ENCODE assay signal across 12 mouse cellular contexts in genomic region chr10:128801981-128802495, GRCm38 (mm10). TPM values are rescaled to one million over a fixed set of nuclear protein-coding genes. Genes with fewer than 3 reads are reported as not detected.
DNase-seq lines count a peak whose midpoint lies in the region; ATAC-seq and TF ChIP-seq lines count a peak whose summit lies in the region.
"Had no signal": no experiment of that assay in that cellular context is flagged by ENCODE, and none has a peak within 500 bp of the region (broad histone marks: within the 10 kb centered on the region; RNA-seq: fewer than 3 reads in every experiment).

No protein-coding gene starts in this region.

- WGBS in heart, embryonic 11.5 days (ENCODE audit: insufficient replicate concordance), result 83% methylated on average over 16 of the region's 16 CpGs
- WGBS in lung, embryonic 14.5 days, result 87% methylated on average over 16 of the region's 16 CpGs
- 90% methylated on average over 16 of the region's 16 CpGs for WGBS in hindbrain, embryonic 15.5 days

- H3K9ac ChIP-seq in heart, embryonic 11.5 days (ENCODE audit: low read depth, low read length), result no peak overlapping the region
- H3K9ac ChIP-seq in lung, embryonic 14.5 days, result no peak overlapping the region; the same call in 1 of the 2 replicates
- H3K9ac ChIP-seq in ES-E14 (ENCODE audit: insufficient read depth, low read depth, low read length, poor library complexity, severe bottlenecking), result peak overlapping the region; percentile 7; the same call in 1 of the 2 replicates
- no peak overlapping the region for H3K9ac ChIP-seq in hindbrain, embryonic 15.5 days

- H3K36me3 ChIP-seq in heart, embryonic 11.5 days (ENCODE audit: control insufficient read depth, insufficient read depth, low read length), result no peaks in the 10 kb centered on the region
- peaks cover 31% of the 10 kb centered on the region for H3K36me3 ChIP-seq in lung, embryonic 14.5 days (ENCODE audit: insufficient read depth)
- H3K36me3 ChIP-seq in ES-E14 (ENCODE audit: control insufficient read depth, insufficient read depth, low read length, poor library complexity, severe bottlenecking), result peaks cover 2% of the 10 kb centered on the region; the same call in 1 of the 2 replicates
- H3K36me3 ChIP-seq in hindbrain, embryonic 15.5 days, result 0 out of 2 replicates have a peak, but pooled peaks cover 6% of the 10 kb centered on the region

- no peak for DNase-seq in heart, postnatal 4 days
- DNase-seq in lung, embryonic 14.5 days, result no peak
- no peak for DNase-seq in lung, postnatal 4 days
- no peak for DNase-seq in ES-E14 (ENCODE audit: low read depth, low spot score)
- no peak for DNase-seq in kidney, postnatal 25 days
- DNase-seq: kidney, adult 2 months; lung, postnatal 14 days; right cerebral cortex, postnatal 4 days; thymus, postnatal 36 days had no signal

- H3K4me1 ChIP-seq in heart, embryonic 11.5 days (ENCODE audit: control insufficient read depth, insufficient read depth, low read length), result peaks cover 11% of the 10 kb centered on the region
- H3K4me1 ChIP-seq in lung, embryonic 14.5 days (ENCODE audit: insufficient read depth), result peaks cover 9% of the 10 kb centered on the region; the same call in 1 of the 2 replicates
- peaks cover 0 to 12% of the 10 kb centered on the region in 2 experiments; a peak in 3 of 4 replicates for H3K4me1 ChIP-seq in ES-E14 (ENCODE audit: control insufficient read depth in 2 of 2, insufficient read depth in 2 of 2, low read length in 2 of 2, poor library complexity in 1 of 2)
- H3K4me1 ChIP-seq in hindbrain, embryonic 15.5 days (replicated peaks), result peaks cover 33% of the 10 kb centered on the region

- no peak for TF ChIP-seq CTCF in lung, embryonic 14.5 days (IDR thresholded peaks at IDR 0.05; ENCODE audit: low read depth)

- H3K4me2 ChIP-seq in heart, embryonic 11.5 days, result 0 out of 2 replicates have a peak overlapping the region, but pooled peaks have one; percentile 70
- H3K4me2 ChIP-seq in lung, embryonic 14.5 days, result 0 out of 2 replicates have a peak overlapping the region, but pooled peaks have one; percentile 2
- H3K4me2 ChIP-seq in hindbrain, embryonic 15.5 days, result 0 out of 2 replicates have a peak overlapping the region, but pooled peaks have one; percentile 79

- in situ Hi-C loops in ES-E14 (cut with MboI; ENCODE audit: low sequenced_read_pairs in 2 of 2, unreplicated experiment in 2 of 2), result no loop called here

- ATAC-seq in heart, embryonic 11.5 days (replicated peaks; ENCODE audit: insufficient number of reproducible peaks, low FRiP score, low TSS enrichment), result no peak
- ATAC-seq in lung, embryonic 14.5 days (ENCODE audit: insufficient read depth), result no peak
- ATAC-seq in hindbrain, embryonic 15.5 days (ENCODE audit: low FRiP score, low read depth), result no peak

- no peaks in the 10 kb centered on the region for H3K9me3 ChIP-seq in heart, embryonic 11.5 days (replicated peaks; ENCODE audit: control insufficient read depth, low read length)
- no peaks in the 10 kb centered on the region for H3K9me3 ChIP-seq in lung, embryonic 14.5 days (ENCODE audit: low read depth, low read length)
- H3K9me3 ChIP-seq in ES-E14 (ENCODE audit: control insufficient read depth, insufficient read depth, low read depth, low read length), result no peaks in the 10 kb centered on the region
- no peaks in the 10 kb centered on the region for H3K9me3 ChIP-seq in hindbrain, embryonic 15.5 days

- H3K27ac ChIP-seq in heart, embryonic 11.5 days (ENCODE audit: low read depth, low read length), result no peak overlapping the region
- no peak overlapping the region for H3K27ac ChIP-seq in lung, embryonic 14.5 days (ENCODE audit: low read depth)
- no peak overlapping the region; the same call in 1 of the 2 replicates for H3K27ac ChIP-seq in ES-E14 (ENCODE audit: insufficient read depth, low read depth, low read length, poor library complexity, severe bottlenecking)
- H3K27ac ChIP-seq in hindbrain, embryonic 15.5 days (replicated peaks), result no peak overlapping the region
- H3K27ac ChIP-seq: left cerebral cortex, adult 2 months had no signal

- H3K27me3 ChIP-seq in heart, embryonic 11.5 days (ENCODE audit: control insufficient read depth, insufficient read depth, low read length), result no peaks in the 10 kb centered on the region
- H3K27me3 ChIP-seq in lung, embryonic 14.5 days (ENCODE audit: insufficient read depth, low read length), result no peaks in the 10 kb centered on the region
- no peaks in the 10 kb centered on the region for H3K27me3 ChIP-seq in hindbrain, embryonic 15.5 days

- 0 out of 2 replicates have a peak overlapping the region, but pooled peaks have one; percentile 5 for H3K4me3 ChIP-seq in heart, embryonic 11.5 days (ENCODE audit: low read depth, low read length)
- H3K4me3 ChIP-seq in lung, embryonic 14.5 days (ENCODE audit: low read depth, low read length), result no peak overlapping the region
- peak overlapping the region in 1 of 2 experiments; percentile 31; a peak in 2 of 4 replicates for H3K4me3 ChIP-seq in ES-E14 (ENCODE audit: insufficient read depth in 1 of 2, low read depth in 1 of 2, low read length in 2 of 2, poor library complexity in 1 of 2, severe bottlenecking in 1 of 2)
- H3K4me3 ChIP-seq in hindbrain, embryonic 15.5 days, result no peak overlapping the region
- H3K4me3 ChIP-seq: left cerebral cortex, adult 2 months had no signal

TF ChIP-seq in ES-E14, 5 proteins besides CTCF, POLR2A, EP300 and RAD21:
- TF ChIP-seq ZNF384 (IDR thresholded peaks at IDR 0.05; ENCODE audit: low read depth, low read length), result no peak
- no peak for TF ChIP-seq CHD2 (IDR thresholded peaks at IDR 0.05; ENCODE audit: low read depth, low read length)
- TF ChIP-seq ZC3H11A (IDR thresholded peaks at IDR 0.05; ENCODE audit: borderline replicate concordance, low read depth, low read length), result no peak
- TF ChIP-seq HCFC1 (IDR thresholded peaks at IDR 0.05; ENCODE audit: borderline replicate concordance, insufficient read depth, low read length), result no peak
- TF ChIP-seq MAFK (IDR thresholded peaks at IDR 0.05; ENCODE audit: insufficient read depth, low read depth, low read length), result no peak

RNA-seq across cellular contexts. Expression of gene Dnajc14, which starts 1.8 kb away (rescaled TPM):
- 28.7 and 37.0 TPM in 2 replicates for polyA plus RNA-seq in heart, embryonic 11.5 days (2014; fragmentation: Nextera tagmentation; extraction: Ambion mirVana)
- 10 to 100 TPM; 45.0 to 48.0 TPM for total RNA-seq in heart, postnatal 4 days (2021)
- polyA plus RNA-seq in lung, embryonic 14.5 days (2014; fragmentation: Nextera tagmentation; extraction: Ambion mirVana), result 34.9 and 38.2 TPM in 2 replicates
- 51.9 and 53.0 TPM in 2 replicates for total RNA-seq in ES-E14 (2012; rRNA removed)
- polyA plus RNA-seq in hindbrain, embryonic 15.5 days (2015; fragmentation: Nextera tagmentation; extraction: Ambion mirVana), result 50.5 and 51.9 TPM in 2 replicates

RNA-seq across cellular contexts. Expression of gene Tmem198b, which starts 2.1 kb away (rescaled TPM):
- 15.0 and 18.2 TPM in 2 replicates for polyA plus RNA-seq in heart, embryonic 11.5 days (2014; fragmentation: Nextera tagmentation; extraction: Ambion mirVana)
- 10 to 100 TPM; 12.8 to 15.4 TPM for total RNA-seq in heart, postnatal 4 days (2021)
- 12.1 and 15.1 TPM in 2 replicates for polyA plus RNA-seq in lung, embryonic 14.5 days (2014; fragmentation: Nextera tagmentation; extraction: Ambion mirVana)
- total RNA-seq in ES-E14 (2012; rRNA removed), result 7.7 and 11.0 TPM in 2 replicates
- polyA plus RNA-seq in hindbrain, embryonic 15.5 days (2015; fragmentation: Nextera tagmentation; extraction: Ambion mirVana), result 17.0 and 19.9 TPM in 2 replicates

RNA-seq across cellular contexts. Expression of gene Mmp19, which starts 11.3 kb away (rescaled TPM):
- 0.49 and 0.57 TPM in 2 replicates for polyA plus RNA-seq in heart, embryonic 11.5 days (2014; fragmentation: Nextera tagmentation; extraction: Ambion mirVana)
- total RNA-seq in heart, postnatal 4 days (2021), result 1 to 10 TPM; 2.3 to 2.9 TPM
- 1.5 and 2.1 TPM in 2 replicates for polyA plus RNA-seq in lung, embryonic 14.5 days (2014; fragmentation: Nextera tagmentation; extraction: Ambion mirVana)
- total RNA-seq in ES-E14 (2012; rRNA removed), result 0.37 and 0.94 TPM in 2 replicates
- 0.73 and 0.98 TPM in 2 replicates for polyA plus RNA-seq in hindbrain, embryonic 15.5 days (2015; fragmentation: Nextera tagmentation; extraction: Ambion mirVana)

RNA-seq across cellular contexts. Expression of gene Sarnp, which starts 15.1 kb away (rescaled TPM):
- polyA plus RNA-seq in heart, embryonic 11.5 days (2014; fragmentation: Nextera tagmentation; extraction: Ambion mirVana), result 204 and 210 TPM in 2 replicates
- total RNA-seq in heart, postnatal 4 days (2021), result 10 to 100 TPM; 56.1 to 57.3 TPM
- polyA plus RNA-seq in lung, embryonic 14.5 days (2014; fragmentation: Nextera tagmentation; extraction: Ambion mirVana), result 223 and 227 TPM in 2 replicates
- total RNA-seq in ES-E14 (2012; rRNA removed), result 70.1 and 101 TPM in 2 replicates
- 146 and 151 TPM in 2 replicates for polyA plus RNA-seq in hindbrain, embryonic 15.5 days (2015; fragmentation: Nextera tagmentation; extraction: Ambion mirVana)

RNA-seq across cellular contexts. Expression of gene Ormdl2, which starts 19.4 kb away (rescaled TPM):
- polyA plus RNA-seq in heart, embryonic 11.5 days (2014; fragmentation: Nextera tagmentation; extraction: Ambion mirVana), result 50.7 and 60.3 TPM in 2 replicates
- 10 to 100 TPM in 1 of 2 experiments, 1 to 10 TPM in 1; 9.5 to 10.1 TPM for total RNA-seq in heart, postnatal 4 days (2021)
- polyA plus RNA-seq in lung, embryonic 14.5 days (2014; fragmentation: Nextera tagmentation; extraction: Ambion mirVana), result 55.8 and 63.9 TPM in 2 replicates
- 145 and 155 TPM in 2 replicates for total RNA-seq in ES-E14 (2012; rRNA removed)
- 28.1 and 28.8 TPM in 2 replicates for polyA plus RNA-seq in hindbrain, embryonic 15.5 days (2015; fragmentation: Nextera tagmentation; extraction: Ambion mirVana)

Comparison
In these comparisons a context has a peak if more than half of its experiments do, and no peak if none do; other contexts are left out.
1. H3K4me2 ChIP-seq: peak in every context shown above with its lines; median percentile 79 in hindbrain, embryonic 15.5 days; 70 in heart, embryonic 11.5 days; 2 in lung, embryonic 14.5 days.